Mouse (Mus musculus) hindbrain, embryonic 16.5 days (tissue): ENCODE data around the gene Tle6. TPM values are rescaled to one million over a fixed set of nuclear protein-coding genes. Genes with fewer than 3 reads are reported as not detected.

Source experiments
- ATAC-seq: fragments of 200-750 bp; cut with Nextera tagmentation; 2 replicates; pipeline ENCODE4 v1.8.0; 2017; ENCODE audit warnings: moderate TSS enrichment, moderate library complexity
- H3K27ac ChIP-seq: fragments of 300-500 bp; sonication (generic); 2 replicates; pipeline ENCODE4 v1.5.1; 2014; ENCODE audit warnings: low read depth, mild to moderate bottlenecking, control low read depth, low read length, moderate library complexity
- H3K27me3 ChIP-seq: fragments of 300-500 bp; sonication (generic); replicated peaks from 2 replicates; pipeline ENCODE4 v1.6.1; 2014; ENCODE audit warnings: low read length; ENCODE audit not compliant: control insufficient read depth, insufficient read depth
- H3K36me3 ChIP-seq: fragments of 300-500 bp; sonication (generic); 2 replicates; pipeline ENCODE4 v1.6.1; 2014; ENCODE audit warnings: mild to moderate bottlenecking, low read length, moderate library complexity, mixed read lengths; ENCODE audit not compliant: control insufficient read depth, insufficient read depth
- H3K4me1 ChIP-seq: fragments of 300-500 bp; sonication (generic); 2 replicates; pipeline ENCODE4 v1.6.1; 2014; ENCODE audit warnings: low read depth, low read length; ENCODE audit not compliant: control insufficient read depth, insufficient read depth
- H3K4me2 ChIP-seq: fragments of 300-500 bp; sonication (generic); 2 replicates; pipeline ENCODE4 v1.6.1; 2014; ENCODE audit warnings: mild to moderate bottlenecking, low read length, control low read depth, moderate library complexity
- H3K4me3 ChIP-seq: fragments of 300-500 bp; sonication (generic); 2 replicates; pipeline ENCODE4 v1.5.1; 2014; ENCODE audit warnings: mild to moderate bottlenecking, low read length, control low read depth, moderate library complexity
- H3K9ac ChIP-seq: fragments of 300-500 bp; sonication (generic); 2 replicates; pipeline ENCODE4 v1.6.1; 2014; ENCODE audit warnings: low read depth, mild to moderate bottlenecking, control low read depth, low read length, moderate library complexity
- H3K9me3 ChIP-seq: fragments of 300-500 bp; sonication (generic); 2 replicates; pipeline ENCODE4 v1.6.1; 2014; ENCODE audit warnings: mild to moderate bottlenecking, low read length, moderate library complexity; ENCODE audit not compliant: control insufficient read depth
- WGBS: fragments of 180-500 bp; shearing (Covaris S2); extraction: QIAGEN DNeasy Blood & Tissue Kit; methylation state at CpG from one replicate; pipeline ENCODE4 v1.1.7; 2014; 5-methylcytosine and 5-hydroxymethylcytosine counted together
- polyA plus RNA-seq: library from polyadenylated mRNA; unstranded; fragments of >200 nt; fragmentation: Nextera tagmentation; extraction: Ambion mirVana; gene quantifications from 2 replicates; pipeline ENCODE4 v1.2.1, GENCODE M21; 2015

Tle6 gene
- polyA plus RNA-seq, 1 experiment from 2014 or later = 9.0 TPM

DNA sequence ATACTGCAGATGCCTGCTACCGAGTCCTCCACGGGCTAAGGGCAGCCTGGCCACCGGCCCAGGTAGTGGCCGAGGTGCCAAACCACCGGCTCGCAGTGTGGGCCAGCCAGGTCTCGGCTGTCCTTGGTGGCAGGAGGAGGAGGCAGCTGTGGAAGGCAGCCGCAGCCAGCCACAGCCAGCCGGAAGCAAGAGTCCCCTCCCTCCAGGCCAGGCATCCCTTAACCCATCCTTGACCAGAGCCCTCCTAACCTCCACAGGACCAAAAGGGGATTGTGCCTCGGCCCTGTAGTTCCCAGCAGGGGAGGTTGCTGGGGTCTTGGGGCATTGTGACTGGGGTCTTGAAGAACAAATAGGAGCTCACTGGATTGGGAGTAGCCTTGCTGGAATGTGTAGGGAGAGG lies 36.7 kb downstream of the Tle6 start:
- ATAC-seq = no peak
- Histone ChIP-seq H3K4me1 (peaks cover 45% of the 10 kb centered on the region), H3K9me3 (no peaks in the 10 kb centered on the region), H3K4me2 (peak overlapping the region; percentile 48), H3K27ac (peak overlapping the region; percentile 13; the same call in 1 of the 2 replicates), H3K36me3 (peaks cover 16% of the 10 kb centered on the region), H3K9ac (peak overlapping the region; percentile 39), H3K27me3 (peaks cover 10% of the 10 kb centered on the region; the same call in 1 of the 2 replicates), H3K4me3 (peak overlapping the region; percentile 27)
- 8% methylated on average over 10 of the region's 10 CpGs for WGBS

DNA sequence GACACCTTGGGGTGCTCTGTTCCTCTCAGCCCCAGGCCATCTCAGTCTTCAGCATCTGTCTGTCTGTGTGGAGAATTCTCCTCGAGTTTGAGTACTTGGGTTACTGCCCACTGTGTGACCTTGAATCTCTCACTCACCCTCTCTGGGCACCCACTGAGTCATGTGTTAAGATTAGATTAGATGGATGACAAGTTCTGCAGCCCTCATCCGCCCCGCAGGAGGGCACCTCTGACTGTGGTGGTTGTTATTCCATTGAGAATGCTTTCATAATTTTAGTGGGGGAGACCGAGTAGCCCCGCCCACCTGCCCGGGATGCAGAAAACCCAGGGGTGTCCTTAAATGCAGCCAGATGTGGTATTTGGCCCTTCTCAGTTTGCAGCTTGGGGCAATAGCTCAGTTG lies 37.4 kb downstream of the Tle6 start:
- no peak overlapping the region for H3K4me3 ChIP-seq
- no peak overlapping the region; the same call in 1 of the 2 replicates for H3K9ac ChIP-seq
- no peak overlapping the region for H3K27ac ChIP-seq
- ATAC-seq = no peak
- peak overlapping the region; percentile 48 for H3K4me2 ChIP-seq
- no peaks in the 10 kb centered on the region for H3K9me3 ChIP-seq
- WGBS = 40% methylated on average over 6 of the region's 6 CpGs
- H3K27me3 ChIP-seq = peaks cover 10% of the 10 kb centered on the region; the same call in 1 of the 2 replicates
- peaks cover 43% of the 10 kb centered on the region for H3K4me1 ChIP-seq
- H3K36me3 ChIP-seq = peaks cover 16% of the 10 kb centered on the region

DNA sequence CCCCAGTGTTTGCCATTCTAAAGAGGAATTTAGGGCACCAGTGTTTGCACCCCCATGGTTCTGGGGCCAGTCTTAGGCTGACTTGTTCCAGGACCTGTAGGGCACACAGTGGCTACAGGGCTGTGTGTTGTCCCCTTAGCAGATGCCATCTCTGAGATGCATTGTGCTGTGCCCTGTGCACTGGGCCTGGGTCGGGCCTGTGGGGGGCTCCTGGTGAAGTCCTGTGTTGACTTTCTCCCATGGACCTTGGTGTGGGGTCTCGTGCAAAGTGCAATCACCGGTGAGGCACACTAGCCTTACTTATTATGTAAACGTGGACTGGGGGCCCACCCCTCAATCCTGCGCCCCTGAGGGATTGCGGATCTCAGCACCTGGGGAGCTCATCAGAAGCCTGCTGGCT lies 38.5 kb downstream of the Tle6 start:
- peak overlapping the region; percentile 15; the same call in 1 of the 2 replicates for H3K4me2 ChIP-seq
- no peak for ATAC-seq
- H3K4me3 ChIP-seq = no peak overlapping the region
- 75% methylated on average over 6 of the region's 6 CpGs for WGBS
- H3K9me3 ChIP-seq = no peaks in the 10 kb centered on the region
- H3K27me3 ChIP-seq = peaks cover 10% of the 10 kb centered on the region; the same call in 1 of the 2 replicates
- H3K4me1 ChIP-seq = peaks cover 40% of the 10 kb centered on the region
- H3K36me3 ChIP-seq = peaks cover 16% of the 10 kb centered on the region
- H3K27ac ChIP-seq = no peak overlapping the region
- peak overlapping the region; percentile 14; the same call in 1 of the 2 replicates for H3K9ac ChIP-seq

DNA sequence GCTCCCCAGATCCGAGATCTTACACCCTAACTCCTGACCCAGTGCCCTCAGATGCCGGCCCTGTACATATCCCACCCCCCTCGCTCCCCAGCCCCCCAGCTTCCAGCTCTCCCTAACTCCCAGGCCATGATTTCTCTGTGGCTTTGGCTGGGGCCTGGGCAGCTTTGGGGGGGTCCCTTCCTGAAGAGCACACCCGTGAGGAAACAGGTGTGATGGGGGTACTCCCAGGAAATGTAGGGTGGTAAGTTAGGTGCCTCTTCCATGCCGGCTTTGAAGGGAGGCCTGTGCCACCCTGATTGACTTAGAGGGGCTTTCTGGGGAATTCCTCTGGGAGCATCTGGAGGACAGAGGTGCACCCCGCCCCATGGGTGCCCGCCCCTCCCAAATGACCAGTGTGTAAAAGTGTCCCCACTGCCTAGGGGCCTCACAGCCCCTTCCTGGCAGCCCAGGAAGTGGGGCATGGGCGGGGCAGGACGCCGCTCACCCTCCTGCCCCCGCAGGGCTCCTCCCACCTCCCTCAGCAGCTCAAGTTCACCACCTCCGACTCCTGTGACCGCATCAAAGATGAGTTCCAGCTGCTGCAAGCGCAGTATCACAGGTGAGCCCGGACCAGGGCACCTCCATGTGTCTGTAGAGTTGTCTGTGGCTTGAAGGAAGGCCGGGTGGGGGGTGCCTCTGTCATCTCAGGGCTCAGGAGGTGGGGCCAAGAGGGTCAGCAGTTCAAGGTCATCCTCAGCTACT lies 40.0 kb downstream of the Tle6 start:
- H3K27ac ChIP-seq = no peak overlapping the region; the same call in 1 of the 2 replicates
- no peak for ATAC-seq
- H3K36me3 ChIP-seq = peaks cover 11% of the 10 kb centered on the region
- peak overlapping the region; percentile 88 for H3K4me3 ChIP-seq
- 23% methylated on average over 16 of the region's 16 CpGs for WGBS
- peak overlapping the region; percentile 100 for H3K9ac ChIP-seq
- H3K9me3 ChIP-seq = no peaks in the 10 kb centered on the region
- H3K4me2 ChIP-seq = peak overlapping the region; percentile 94
- H3K4me1 ChIP-seq = peaks cover 40% of the 10 kb centered on the region
- H3K27me3 ChIP-seq = peaks cover 10% of the 10 kb centered on the region; the same call in 1 of the 2 replicates

DNA sequence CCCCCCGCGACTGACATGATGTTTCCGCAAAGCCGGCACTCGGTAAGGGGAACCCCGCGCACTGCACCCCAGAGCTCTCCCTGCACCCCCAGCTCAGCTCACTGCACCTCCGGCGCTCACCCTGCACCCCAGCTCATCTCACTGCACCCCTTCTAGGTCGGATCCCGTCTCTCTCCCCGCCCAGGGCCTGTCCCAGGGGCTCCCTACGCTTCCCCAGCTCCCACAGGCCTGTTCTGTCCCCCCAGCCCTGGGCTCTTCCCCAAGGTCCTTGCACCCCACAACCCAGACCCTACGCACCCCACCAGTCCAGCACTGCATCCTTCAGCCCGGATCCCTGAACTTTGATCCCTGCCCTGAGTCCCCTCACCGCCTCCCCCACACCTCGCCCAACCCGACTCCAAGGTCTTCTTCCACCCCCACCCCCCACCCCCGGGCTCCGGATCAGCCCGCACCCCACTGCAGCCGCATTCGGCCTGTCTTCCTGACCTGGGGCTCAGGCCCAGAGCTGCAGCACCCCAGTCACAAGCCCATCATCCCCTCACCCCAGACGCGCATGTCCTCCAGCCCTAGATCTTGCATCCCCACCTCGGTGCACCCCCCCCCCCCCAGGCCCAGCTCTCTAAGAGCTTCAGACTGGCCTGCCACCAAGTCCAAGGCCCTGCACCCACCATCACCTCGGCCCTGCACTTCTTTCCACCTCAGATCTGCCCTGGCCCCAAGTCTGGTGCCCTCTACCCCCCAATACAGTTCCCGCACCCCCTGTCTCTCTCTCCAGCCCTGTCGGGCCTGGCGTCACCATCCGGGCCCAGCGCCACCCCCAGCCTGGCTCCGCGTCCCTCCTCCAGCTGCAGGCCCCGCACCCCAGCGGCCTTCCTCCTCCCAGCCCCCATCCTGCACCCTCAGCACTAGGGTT lies 41.0 kb downstream of the Tle6 start:
- H3K4me1 ChIP-seq = peaks cover 40% of the 10 kb centered on the region
- H3K9me3 ChIP-seq = no peaks in the 10 kb centered on the region
- peak; percentile 35 for ATAC-seq
- peak overlapping the region; percentile 86 for H3K27ac ChIP-seq
- peak overlapping the region; percentile 88 for H3K4me3 ChIP-seq
- H3K36me3 ChIP-seq = peaks cover 3% of the 10 kb centered on the region
- WGBS = 2% methylated on average over 29 of the region's 36 CpGs
- H3K9ac ChIP-seq = peak overlapping the region; percentile 100
- peak overlapping the region; percentile 94 for H3K4me2 ChIP-seq
- peaks cover 2% of the 10 kb centered on the region; the same call in 1 of the 2 replicates for H3K27me3 ChIP-seq

DNA sequence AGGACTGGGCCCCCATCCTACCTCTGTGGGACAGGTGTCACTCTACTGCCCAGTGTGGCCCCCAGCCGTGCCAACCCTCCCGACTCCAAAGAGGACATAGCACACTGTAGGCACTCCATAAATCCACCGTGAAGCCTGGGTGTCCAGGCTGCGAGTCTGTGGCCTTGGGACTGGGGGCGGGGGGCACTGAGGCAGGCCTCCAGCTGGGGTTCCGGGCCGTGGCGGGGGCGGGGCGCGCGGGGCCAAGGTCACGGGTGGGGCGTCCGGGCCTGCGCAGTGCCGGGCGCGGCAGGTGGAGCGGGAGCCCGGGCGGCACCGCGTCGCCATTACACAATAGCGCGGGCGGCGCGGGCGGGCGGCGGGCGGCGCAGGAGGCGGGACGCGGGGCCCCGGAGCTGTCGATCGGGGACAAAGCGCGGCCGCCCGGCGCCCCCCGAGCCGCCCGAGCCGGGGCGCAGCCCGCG lies 41.7 kb downstream of the Tle6 start, which contains the start of gene Aes:
Gene Aes (plus strand): TSS at position 326 of the 464 bp plus-strand sequence.
- no peaks in the 10 kb centered on the region; the same call in 1 of the 2 replicates for H3K36me3 ChIP-seq
- H3K27ac ChIP-seq = peak within 1 kb of the TSS; percentile 86
- peak within 1 kb of the TSS; percentile 100 for H3K9ac ChIP-seq
- H3K4me2 ChIP-seq = peak within 1 kb of the TSS; percentile 94
- 0% methylated on average over 10 of the region's 53 CpGs for WGBS
- H3K4me3 ChIP-seq = peak within 1 kb of the TSS; percentile 88
- no peaks in the 10 kb centered on the region for H3K27me3 ChIP-seq
- ATAC-seq = peak; percentile 71
- H3K9me3 ChIP-seq = no peaks in the 10 kb centered on the region
- peaks cover 34% of the 10 kb centered on the region for H3K4me1 ChIP-seq

DNA sequence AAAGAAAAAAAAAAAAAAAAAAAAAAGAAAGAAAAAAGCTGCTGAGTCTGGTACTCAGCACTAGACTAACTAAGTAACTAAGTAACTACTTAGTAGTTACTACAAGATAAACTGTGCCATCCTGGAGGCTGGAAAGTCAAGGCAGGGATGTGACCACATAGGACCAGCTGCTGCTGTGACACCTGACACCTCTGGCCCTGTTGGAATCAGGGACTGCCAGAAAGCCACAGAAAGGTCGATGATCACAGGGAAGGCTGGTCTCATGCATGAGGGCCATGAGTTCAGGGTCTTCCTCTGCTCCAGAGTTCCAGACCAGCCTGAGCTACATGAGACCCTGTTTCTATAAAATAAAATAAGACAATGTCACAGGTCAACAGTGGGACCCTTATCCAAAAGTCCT lies 43.4 kb downstream of the Tle6 start:
- Histone ChIP-seq H3K4me3 (no peak overlapping the region), H3K36me3 (no peaks in the 10 kb centered on the region; the same call in 1 of the 2 replicates), H3K9me3 (peaks cover 2% of the 10 kb centered on the region; the same call in 1 of the 2 replicates), H3K4me1 (peaks cover 18% of the 10 kb centered on the region), H3K9ac (no peak overlapping the region), H3K4me2 (no peak overlapping the region), H3K27me3 (no peaks in the 10 kb centered on the region), H3K27ac (no peak overlapping the region)
- ATAC-seq = no peak
- WGBS = 43% methylated on average over 1 of the region's 1 CpGs

DNA sequence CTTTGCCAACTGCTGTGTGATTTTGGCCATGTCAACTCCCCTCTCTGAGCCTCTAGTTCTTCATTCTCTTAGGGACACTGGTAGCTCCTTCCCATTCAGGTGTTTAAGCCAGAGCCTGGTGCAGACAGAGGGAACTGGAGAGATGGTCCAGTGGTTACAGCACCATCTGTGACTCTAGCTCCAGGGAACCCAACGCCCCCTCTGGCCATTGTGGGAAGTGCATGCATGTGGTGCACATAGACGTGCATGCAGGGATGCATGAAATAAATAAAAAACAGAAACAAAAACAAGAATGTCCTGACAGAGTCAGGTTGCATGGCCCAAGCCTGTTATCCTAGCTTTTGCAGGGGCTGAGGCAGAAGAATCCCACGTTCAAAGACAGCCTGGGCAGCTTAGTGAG lies 44.6 kb downstream of the Tle6 start:
- Histone ChIP-seq H3K27ac (no peak overlapping the region), H3K9me3 (peaks cover 2% of the 10 kb centered on the region; the same call in 1 of the 2 replicates), H3K27me3 (no peaks in the 10 kb centered on the region), H3K36me3 (no peaks in the 10 kb centered on the region; the same call in 1 of the 2 replicates), H3K4me3 (no peak overlapping the region), H3K4me2 (no peak overlapping the region), H3K9ac (no peak overlapping the region), H3K4me1 (peaks cover 15% of the 10 kb centered on the region)
- ATAC-seq = no peak
- WGBS = 80% methylated on average over 3 of the region's 3 CpGs
